Mouse (Mus musculus) liver, embryonic 13.5 days (tissue): Measurements from ENCODE around the gene Ntsr2. TPM values are rescaled to one million over a fixed set of nuclear protein-coding genes. Genes with fewer than 3 reads are reported as not detected.
"Not testable (repeated sequence)": the region's sequence is repeated elsewhere in the genome, so short reads cannot be mapped to it uniquely, and the experiment has no call there.

ENCODE experiments used
- ATAC-seq: fragments of 200-750 bp; cut with Nextera tagmentation; 2 replicates; pipeline ENCODE4 v1.8.0; 2017; ENCODE audit warnings: low read depth, mild to moderate bottlenecking, moderate number of reproducible peaks, moderate library complexity
- DNase-seq: peaks from one replicate; pipeline ENCODE4 v3.0.0; 2022
- H3K27ac ChIP-seq: fragments of 300-500 bp; sonication (generic); 2 replicates; pipeline ENCODE4 v1.5.1; 2015; ENCODE audit warnings: moderate library complexity, mild to moderate bottlenecking, inconsistent platforms
- H3K27me3 ChIP-seq: fragments of 300-500 bp; sonication (generic); 2 replicates; pipeline ENCODE4 v1.6.1; 2015; ENCODE audit warnings: mild to moderate bottlenecking, inconsistent platforms
- H3K36me3 ChIP-seq: fragments of 300-500 bp; sonication (generic); 2 replicates; pipeline ENCODE4 v1.6.1; 2015; ENCODE audit warnings: mild to moderate bottlenecking, inconsistent platforms
- H3K4me1 ChIP-seq: fragments of 300-500 bp; sonication (generic); replicated peaks from 2 replicates; pipeline ENCODE4 v1.6.1; 2015; ENCODE audit warnings: inconsistent platforms
- H3K4me2 ChIP-seq: fragments of 300-500 bp; sonication (generic); 2 replicates; pipeline ENCODE4 v1.6.1; 2015; ENCODE audit warnings: inconsistent platforms, mild to moderate bottlenecking, moderate library complexity
- H3K4me3 ChIP-seq: fragments of 300-500 bp; sonication (generic); replicated peaks from 2 replicates; pipeline ENCODE4 v1.5.1; 2015; ENCODE audit warnings: mild to moderate bottlenecking, inconsistent platforms
- H3K9ac ChIP-seq: fragments of 300-500 bp; sonication (generic); 2 replicates; pipeline ENCODE4 v1.6.1; 2015; ENCODE audit warnings: mild to moderate bottlenecking, inconsistent platforms
- H3K9me3 ChIP-seq: fragments of 300-500 bp; sonication (generic); replicated peaks from 2 replicates; pipeline ENCODE4 v1.6.1; 2016; ENCODE audit warnings: inconsistent platforms
- WGBS: fragments of 180-500 bp; shearing (Covaris S2); methylation state at CpG from one replicate; pipeline ENCODE4 v1.1.7; 2015; ENCODE audit not compliant: insufficient replicate concordance; 5-methylcytosine and 5-hydroxymethylcytosine counted together
- polyA plus RNA-seq: library from polyadenylated mRNA; unstranded; fragments of >200 nt; fragmentation: Nextera tagmentation; extraction: Ambion mirVana; gene quantifications from 2 replicates; pipeline ENCODE4 v1.2.1, GENCODE M21; 2015

Ntsr2 gene
- polyA plus RNA-seq, 1 experiment from 2014 or later, result not detected

- no peak for ATAC-seq
- Histone ChIP-seq H3K4me2 (no peak overlapping the region), H3K36me3 (no peaks in the 10 kb centered on the region), H3K27me3 (peaks cover 33% of the 10 kb centered on the region), H3K9me3 (no peaks in the 10 kb centered on the region), H3K9ac (no peak overlapping the region), H3K27ac (no peak overlapping the region), H3K4me3 (no peak overlapping the region), H3K4me1 (no peaks in the 10 kb centered on the region)
- 61% methylated on average over 4 of the region's 4 CpGs for WGBS
- no peak for DNase-seq
These were observed 2.4 kb downstream of the Ntsr2 start for GRCm38 (mm10) chr12:16655604-16656003.

- no peak overlapping the region for H3K27ac ChIP-seq
- no peak overlapping the region for H3K9ac ChIP-seq
- WGBS, result 50% methylated on average over 5 of the region's 5 CpGs
- H3K4me2 ChIP-seq, result no peak overlapping the region
- no peaks in the 10 kb centered on the region for H3K9me3 ChIP-seq
- peaks cover 33% of the 10 kb centered on the region for H3K27me3 ChIP-seq
- DNase-seq (no peak), ATAC-seq (no peak)
- H3K36me3 ChIP-seq, result no peaks in the 10 kb centered on the region
- no peak overlapping the region for H3K4me3 ChIP-seq
- H3K4me1 ChIP-seq, result no peaks in the 10 kb centered on the region
These were observed 4.0 kb downstream of the Ntsr2 start for GRCm38 (mm10) chr12:16656906-16657875.

GRCm38 (mm10) chr12:16661459-16661858 lies 8.3 kb downstream of the Ntsr2 start:
- no peak for ATAC-seq

GRCm38 (mm10) chr12:16661936-16662335 lies 8.8 kb downstream of the Ntsr2 start:
- Histone ChIP-seq H3K36me3 (no peaks in the 10 kb centered on the region), H3K9ac (no peak overlapping the region), H3K4me1 (no peaks in the 10 kb centered on the region), H3K4me3 (no peak overlapping the region), H3K27ac (no peak overlapping the region), H3K4me2 (no peak overlapping the region), H3K9me3 (no peaks in the 10 kb centered on the region), H3K27me3 (no peaks in the 10 kb centered on the region)
- no peak for DNase-seq
- no peak for ATAC-seq
- 68% methylated on average over 2 of the region's 2 CpGs for WGBS

More at GRCm38 (mm10) chr12:16661459-16661858, 8.3 kb downstream of the Ntsr2 start:
- no peak overlapping the region for H3K27ac ChIP-seq
- H3K9me3 ChIP-seq, result no peaks in the 10 kb centered on the region
- H3K36me3 ChIP-seq, result no peaks in the 10 kb centered on the region
- H3K4me2 ChIP-seq, result no peak overlapping the region
- H3K4me3 ChIP-seq, result no peak overlapping the region
- no peaks in the 10 kb centered on the region for H3K27me3 ChIP-seq
- no peaks in the 10 kb centered on the region for H3K4me1 ChIP-seq
- H3K9ac ChIP-seq, result no peak overlapping the region
- 75% methylated on average over 10 of the region's 10 CpGs for WGBS
- no peak for DNase-seq

- Histone ChIP-seq H3K27ac (no peak overlapping the region), H3K4me3 (no peak overlapping the region), H3K4me2 (no peak overlapping the region), H3K9me3 (no peaks in the 10 kb centered on the region), H3K9ac (no peak overlapping the region), H3K36me3 (no peaks in the 10 kb centered on the region), H3K27me3 (no peaks in the 10 kb centered on the region), H3K4me1 (no peaks in the 10 kb centered on the region)
- DNase-seq (no peak), ATAC-seq (no peak)
- WGBS, result 59% methylated on average over 6 of the region's 6 CpGs
These were observed 9.9 kb downstream of the Ntsr2 start for GRCm38 (mm10) chr12:16662955-16663585.

- 18% methylated on average over 2 of the region's 2 CpGs for WGBS
- H3K9me3 ChIP-seq, result no peaks in the 10 kb centered on the region
- DNase-seq, result no peak
- H3K9ac ChIP-seq, result no peak overlapping the region
- H3K36me3 ChIP-seq, result no peaks in the 10 kb centered on the region
- ATAC-seq, result no peak
- H3K4me3 ChIP-seq, result no peak overlapping the region
- H3K4me2 ChIP-seq, result no peak overlapping the region
- H3K4me1 ChIP-seq, result no peaks in the 10 kb centered on the region
- no peak overlapping the region for H3K27ac ChIP-seq
- no peaks in the 10 kb centered on the region for H3K27me3 ChIP-seq
These were observed 11.8 kb downstream of the Ntsr2 start for GRCm38 (mm10) chr12:16665022-16665421.

- ATAC-seq, result no peak
These were observed 16.0 kb downstream of the Ntsr2 start for GRCm38 (mm10) chr12:16669176-16669575.

GRCm38 (mm10) chr12:16672246-16672645 lies 19.1 kb downstream of the Ntsr2 start:
- no peaks in the 10 kb centered on the region for H3K27me3 ChIP-seq
- H3K9me3 ChIP-seq, result no peaks in the 10 kb centered on the region
- H3K4me2 ChIP-seq, result no peak overlapping the region
- H3K36me3 ChIP-seq, result no peaks in the 10 kb centered on the region; the same call in 1 of the 2 replicates
- no peak overlapping the region for H3K27ac ChIP-seq
- H3K4me3 ChIP-seq, result no peak overlapping the region
- WGBS, result 72% methylated on average over 10 of the region's 10 CpGs
- no peak overlapping the region for H3K9ac ChIP-seq
- no peaks in the 10 kb centered on the region for H3K4me1 ChIP-seq
- DNase-seq (no peak), ATAC-seq (no peak)

More at GRCm38 (mm10) chr12:16669176-16669575, 16.0 kb downstream of the Ntsr2 start:
- Histone ChIP-seq H3K4me2 (no peak overlapping the region), H3K27ac (no peak overlapping the region), H3K27me3 (no peaks in the 10 kb centered on the region), H3K4me3 (no peak overlapping the region), H3K9me3 (no peaks in the 10 kb centered on the region), H3K36me3 (no peaks in the 10 kb centered on the region; the same call in 1 of the 2 replicates), H3K4me1 (no peaks in the 10 kb centered on the region), H3K9ac (no peak overlapping the region)
- DNase-seq, result no peak
- WGBS, result 51% methylated on average over 3 of the region's 3 CpGs

GRCm38 (mm10) chr12:16690631-16691030 lies 37.4 kb downstream of the Ntsr2 start:
- H3K36me3 ChIP-seq, result peaks cover 2% of the 10 kb centered on the region; the same call in 1 of the 2 replicates
- no peak for DNase-seq

GRCm38 (mm10) chr12:16694783-16695182 lies 41.6 kb downstream of the Ntsr2 start:
- ATAC-seq (no peak), DNase-seq (no peak)
- H3K36me3 ChIP-seq, result peaks cover 5% of the 10 kb centered on the region; the same call in 1 of the 2 replicates
- H3K9ac ChIP-seq, result no peak overlapping the region
- H3K4me3 ChIP-seq, result no peak overlapping the region
- WGBS, result 57% methylated on average over 5 of the region's 5 CpGs
- no peaks in the 10 kb centered on the region for H3K4me1 ChIP-seq
- H3K27me3 ChIP-seq, result no peaks in the 10 kb centered on the region
- no peaks in the 10 kb centered on the region for H3K9me3 ChIP-seq
- H3K27ac ChIP-seq, result no peak overlapping the region
- H3K4me2 ChIP-seq, result no peak overlapping the region

More at GRCm38 (mm10) chr12:16690631-16691030, 37.4 kb downstream of the Ntsr2 start:
- WGBS, result 68% methylated on average over 9 of the region's 9 CpGs
- no peak for ATAC-seq
- no peak overlapping the region for H3K4me2 ChIP-seq
- no peaks in the 10 kb centered on the region for H3K9me3 ChIP-seq
- H3K4me1 ChIP-seq, result no peaks in the 10 kb centered on the region
- H3K27me3 ChIP-seq, result no peaks in the 10 kb centered on the region
- H3K27ac ChIP-seq, result no peak overlapping the region
- H3K9ac ChIP-seq, result no peak overlapping the region
- no peak overlapping the region for H3K4me3 ChIP-seq

GRCm38 (mm10) chr12:16695252-16695651 lies 42.1 kb downstream of the Ntsr2 start:
- not testable (repeated sequence) for H3K4me2 ChIP-seq, H3K9ac ChIP-seq, H3K4me3 ChIP-seq, DNase-seq, H3K4me1 ChIP-seq, H3K36me3 ChIP-seq, H3K9me3 ChIP-seq, ATAC-seq, H3K27ac ChIP-seq, H3K27me3 ChIP-seq
- 84% methylated on average over 7 of the region's 8 CpGs for WGBS
